Mouse (Mus musculus) E14TG2a.4 (cell line): Measurements from ENCODE around the gene Ctcfl.

Source experiments
- CTCF ChIP-seq: conservative IDR thresholded peaks from 2 replicates; pipeline ENCODE4 v1.5.1; 2014; ENCODE audit warnings: low read length
- NANOG ChIP-seq: IDR thresholded peaks from 2 replicates; pipeline ENCODE4 v1.6.1; 2014; ENCODE audit warnings: borderline replicate concordance, low read length, mixed read lengths
- POU5F1 ChIP-seq: IDR thresholded peaks from 2 replicates; pipeline ENCODE4 v1.6.1; 2014; ENCODE audit warnings: low read length, borderline replicate concordance

DNA sequence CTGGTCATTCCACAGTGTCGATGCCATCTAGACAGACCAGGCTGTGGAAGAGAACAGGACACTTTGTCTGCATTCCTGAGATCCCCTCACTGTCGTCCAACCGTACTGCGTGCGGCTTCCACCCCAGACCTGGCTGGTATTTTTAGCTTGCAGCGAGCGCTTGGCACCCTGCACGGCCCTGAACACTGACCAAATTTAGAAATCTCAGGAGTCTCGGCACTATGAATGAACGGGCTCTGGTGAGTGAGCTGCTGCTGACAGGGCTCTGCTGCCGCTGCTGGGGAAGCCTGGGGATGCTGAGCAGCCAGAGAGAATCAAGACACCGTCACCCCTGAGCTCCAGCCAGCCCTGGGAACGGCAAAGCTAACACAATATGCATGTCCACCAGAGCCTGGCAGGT is 31.9 kb downstream of the Ctcfl start:
- TF ChIP-seq CTCF (no peak), POU5F1 (no peak), NANOG (no peak)
